Mouse (Mus musculus): ENCODE data around the gene Olfr1419. TPM values are rescaled to one million over a fixed set of nuclear protein-coding genes. Genes with fewer than 3 reads are reported as not detected.
"Not testable (repeated sequence)": the region's sequence is repeated elsewhere in the genome, so short reads cannot be mapped to it uniquely, and the experiment has no call there.

Gene Olfr1419
- not detected in 2 replicates for total RNA-seq (2012; rRNA removed)
- polyA plus RNA-seq (2012; ENCODE audit: insufficient read depth in 1 of 2, insufficient read length in 2 of 2, low read depth in 1 of 2, low replicate concordance in 2 of 2, missing spikeins in 1 of 2), result not detected

- Histone ChIP-seq H3K4me1 (ENCODE audit: control insufficient read depth in 1 of 2, insufficient read depth in 2 of 2, low read length in 2 of 2) (no peaks in the 10 kb centered on the region), H3K36me3 (ENCODE audit: control insufficient read depth in 1 of 2, insufficient read depth in 2 of 2, low read length in 2 of 2) (no peaks in the 10 kb centered on the region), H3K79me2 (ENCODE audit: control insufficient read depth, insufficient read depth, low read length, poor library complexity) (no peaks in the 10 kb centered on the region), H3K27ac (ENCODE audit: control insufficient read depth, low read depth, low read length) (no peak within 1 kb of the TSS), H3K4me3 (ENCODE audit: control insufficient read depth in 1 of 2, insufficient read depth in 1 of 2, low read depth in 2 of 2, low read length in 2 of 2) (no peak within 1 kb of the TSS), H3K27me3 (ENCODE audit: control insufficient read depth in 1 of 2, insufficient read depth in 2 of 2, low read length in 2 of 2) (peaks cover 0 to 1% of the 10 kb centered on the region in 2 experiments; a peak in 2 of 4 replicates), H3K9ac (ENCODE audit: control insufficient read depth, low read depth, low read length, poor library complexity, severe bottlenecking) (no peak within 1 kb of the TSS), H3K9me3 (replicated peaks; ENCODE audit: insufficient read depth, low read length) (no peaks in the 10 kb centered on the region)
- no peak for DNase-seq (ENCODE audit: low read depth, low spot score)
- TF ChIP-seq KAT2A (conservative IDR thresholded peaks at IDR 0.05; ENCODE audit: low read depth, low read length), result no peak
- TF ChIP-seq MYB (IDR thresholded peaks at IDR 0.05; ENCODE audit: low read depth, low read length), result no peak
- TF ChIP-seq BHLHE40 (IDR thresholded peaks at IDR 0.05; ENCODE audit: borderline replicate concordance, low read depth, low read length), result no peak
- TF ChIP-seq MAZ (IDR thresholded peaks at IDR 0.05; ENCODE audit: low read depth, low read length), result no peak
- no peak for TF ChIP-seq E2F4 (IDR thresholded peaks at IDR 0.05; ENCODE audit: borderline replicate concordance, low read depth, low read length)
- no peak for TF ChIP-seq ELF1 (IDR thresholded peaks at IDR 0.05; ENCODE audit: low read depth, low read length)
- TF ChIP-seq ZKSCAN1 (IDR thresholded peaks at IDR 0.05; ENCODE audit: low read depth, low read length), result no peak
- TF ChIP-seq GABPA (IDR thresholded peaks at IDR 0.05; ENCODE audit: low read depth, low read length), result no peak
- no peak for TF ChIP-seq RAD21 (IDR thresholded peaks at IDR 0.05; ENCODE audit: low read depth, low read length)
- TF ChIP-seq SIN3A (IDR thresholded peaks at IDR 0.05; ENCODE audit: low read length), result no peak
- no peak for TF ChIP-seq MYC (IDR thresholded peaks at IDR 0.05; ENCODE audit: low read depth, low read length)
- TF ChIP-seq HCFC1 (IDR thresholded peaks at IDR 0.05; ENCODE audit: low read depth, low read length), result no peak
Measured at GRCm38 (mm10) chr19:11875006-11875405, at the start of gene Olfr1419. Olfr1419 (minus strand) TSS chr19:11875106.

- TF ChIP-seq TBP (IDR thresholded peaks at IDR 0.05; ENCODE audit: low read depth, low read length), result peak; percentile 62; the same call in 1 of the 2 replicates
- not testable (repeated sequence) for H3K9me3 ChIP-seq (replicated peaks; ENCODE audit: insufficient read depth, low read length); H3K9ac ChIP-seq (ENCODE audit: control insufficient read depth, low read depth, low read length, poor library complexity, severe bottlenecking); H3K27ac ChIP-seq (ENCODE audit: control insufficient read depth, low read depth, low read length); H3K27me3 ChIP-seq (ENCODE audit: control insufficient read depth in 1 of 2, insufficient read depth in 2 of 2, low read length in 2 of 2); H3K79me2 ChIP-seq (ENCODE audit: control insufficient read depth, insufficient read depth, low read length, poor library complexity); H3K4me3 ChIP-seq (ENCODE audit: control insufficient read depth in 1 of 2, insufficient read depth in 1 of 2, low read depth in 2 of 2, low read length in 2 of 2); DNase-seq (ENCODE audit: low read depth, low spot score)
- H3K4me1 ChIP-seq (ENCODE audit: control insufficient read depth in 1 of 2, insufficient read depth in 2 of 2, low read length in 2 of 2), result peaks cover 9 to 19% of the 10 kb centered on the region in 2 experiments
- peaks cover 24 to 49% of the 10 kb centered on the region in 2 experiments for H3K36me3 ChIP-seq (ENCODE audit: control insufficient read depth in 1 of 2, insufficient read depth in 2 of 2, low read length in 2 of 2)
Measured at GRCm38 (mm10) chr19:11922515-11922914, 47.6 kb upstream of the Olfr1419 start.

- Histone ChIP-seq H3K79me2 (ENCODE audit: control insufficient read depth, insufficient read depth, low read length, poor library complexity) (peaks cover 8% of the 10 kb centered on the region), H3K27ac (ENCODE audit: control insufficient read depth, low read depth, low read length) (no peak overlapping the region), H3K27me3 (ENCODE audit: control insufficient read depth in 1 of 2, insufficient read depth in 2 of 2, low read length in 2 of 2) (no peaks in the 10 kb centered on the region), H3K4me3 (ENCODE audit: control insufficient read depth in 1 of 2, insufficient read depth in 1 of 2, low read depth in 2 of 2, low read length in 2 of 2) (no peak overlapping the region), H3K36me3 (ENCODE audit: control insufficient read depth in 1 of 2, insufficient read depth in 2 of 2, low read length in 2 of 2) (peaks cover 24 to 46% of the 10 kb centered on the region in 2 experiments), H3K9ac (ENCODE audit: control insufficient read depth, low read depth, low read length, poor library complexity, severe bottlenecking) (no peak overlapping the region), H3K9me3 (replicated peaks; ENCODE audit: insufficient read depth, low read length) (no peaks in the 10 kb centered on the region), H3K4me1 (ENCODE audit: control insufficient read depth in 1 of 2, insufficient read depth in 2 of 2, low read length in 2 of 2) (peaks cover 7 to 18% of the 10 kb centered on the region in 2 experiments)
- no peak for TF ChIP-seq MYC (IDR thresholded peaks at IDR 0.05; ENCODE audit: low read depth, low read length)
- no peak for TF ChIP-seq UBTF (IDR thresholded peaks at IDR 0.05; ENCODE audit: borderline replicate concordance, insufficient read depth, low read depth, low read length)
- no peak for TF ChIP-seq EP300 (IDR thresholded peaks at IDR 0.05; ENCODE audit: low read depth in 1 of 2, low read length in 2 of 2)
- TF ChIP-seq USF1 (IDR thresholded peaks at IDR 0.05; ENCODE audit: low read depth, low read length), result no peak
- no peak for TF ChIP-seq MAFK (IDR thresholded peaks at IDR 0.05; ENCODE audit: borderline replicate concordance, low read depth, low read length)
- TF ChIP-seq ZMIZ1 (IDR thresholded peaks at IDR 0.05; ENCODE audit: low read depth, low read length), result no peak
- TF ChIP-seq POLR2AphosphoS2 (IDR thresholded peaks at IDR 0.05; ENCODE audit: low read length), result no peak
- no peak for TF ChIP-seq POLR2A (IDR thresholded peaks at IDR 0.05; ENCODE audit: control insufficient read depth in 1 of 2, insufficient read depth in 1 of 2, low read depth in 1 of 2, low read length in 2 of 2, poor library complexity in 1 of 2)
- TF ChIP-seq ETS1 (IDR thresholded peaks at IDR 0.05; ENCODE audit: low read depth, low read length), result no peak
- no peak for DNase-seq (ENCODE audit: low read depth, low spot score)
Measured at GRCm38 (mm10) chr19:11922068-11922467, 47.2 kb upstream of the Olfr1419 start.
